In the genomic region with DNA sequence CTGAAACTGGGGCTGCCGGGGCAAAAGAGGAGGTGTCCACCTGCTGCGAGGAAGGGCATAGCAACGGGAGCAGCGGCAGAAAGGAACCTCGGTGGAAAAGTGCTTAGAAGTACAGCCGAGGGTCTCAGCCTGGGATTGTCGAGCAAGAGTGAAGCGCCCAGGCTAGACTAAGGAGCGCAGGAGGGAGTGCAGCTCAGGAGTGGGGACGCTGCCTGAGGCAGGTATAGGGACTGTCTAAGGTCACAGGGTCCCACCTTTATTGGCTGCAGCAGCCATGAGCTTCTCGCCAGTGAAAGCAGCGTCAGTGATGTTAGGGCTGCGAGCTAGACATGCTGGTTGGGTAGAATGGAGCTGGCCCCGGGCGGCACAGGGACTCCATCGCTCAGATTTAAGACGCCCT, we compare ENCODE assay signal across 10 mouse cellular contexts. TPM values are rescaled to one million over a fixed set of nuclear protein-coding genes. Genes with fewer than 3 reads are reported as not detected.
DNase-seq lines count a peak whose midpoint lies in the region; ATAC-seq and TF ChIP-seq lines count a peak whose summit lies in the region.
"Had no signal": no experiment of that assay in that cellular context is flagged by ENCODE, and none has a peak within 500 bp of the region (broad histone marks: within the 10 kb centered on the region; RNA-seq: fewer than 3 reads in every experiment).

No protein-coding gene starts in this region.

- H3K36me3 ChIP-seq in embryonic facial prominence, embryonic 15.5 days = no peaks in the 10 kb centered on the region
- H3K36me3 ChIP-seq in limb, embryonic 10.5 days = no peaks in the 10 kb centered on the region
- H3K36me3 ChIP-seq in neural tube, embryonic 14.5 days (ENCODE audit: control insufficient read depth, insufficient read depth, low read length) = no peaks in the 10 kb centered on the region

- 3% methylated on average over 17 of the region's 17 CpGs for WGBS in embryonic facial prominence, embryonic 15.5 days
- 2% methylated on average over 17 of the region's 17 CpGs for WGBS in limb, embryonic 10.5 days
- WGBS in neural tube, embryonic 14.5 days = 2% methylated on average over 17 of the region's 17 CpGs

- peak overlapping the region; percentile 71 for H3K4me3 ChIP-seq in layer of hippocampus, adult 2 months
- H3K4me3 ChIP-seq in embryonic facial prominence, embryonic 15.5 days (replicated peaks) = peak overlapping the region; percentile 43
- peak overlapping the region; percentile 61 for H3K4me3 ChIP-seq in limb, embryonic 10.5 days
- peak overlapping the region; percentile 35 for H3K4me3 ChIP-seq in neural tube, embryonic 14.5 days (ENCODE audit: low read depth, low read length)

- no peak for TF ChIP-seq CTCF in layer of hippocampus, adult 2 months (conservative IDR thresholded peaks at IDR 0.05)

- peaks cover 28% of the 10 kb centered on the region for H3K4me1 ChIP-seq in embryonic facial prominence, embryonic 15.5 days
- H3K4me1 ChIP-seq in limb, embryonic 10.5 days = peaks cover 37% of the 10 kb centered on the region
- peaks cover 13% of the 10 kb centered on the region; the same call in 1 of the 2 replicates for H3K4me1 ChIP-seq in neural tube, embryonic 14.5 days (ENCODE audit: control insufficient read depth, insufficient read depth, low read length)

- no peak for DNase-seq in layer of hippocampus, adult 2 months (ENCODE audit: low spot score in 2 of 2)
- DNase-seq in layer of hippocampus, postnatal 25 days (ENCODE audit: extremely low spot score in 1 of 2, low spot score in 1 of 2) = no peak
- DNase-seq in limb, embryonic 10.5 days (ENCODE audit: low spot score) = no peak
- DNase-seq in yolk sac, embryonic 10.5 days (ENCODE audit: low spot score) = no peak
- no peak for DNase-seq in retina, embryonic 14.5 days (ENCODE audit: low spot score)
- DNase-seq in kidney, postnatal 25 days = no peak
- DNase-seq: adrenal gland, adult 2 months; kidney, adult 9 months had no signal

- H3K4me2 ChIP-seq in embryonic facial prominence, embryonic 15.5 days (replicated peaks) = peak overlapping the region; percentile 75
- H3K4me2 ChIP-seq in neural tube, embryonic 14.5 days (ENCODE audit: low read depth, low read length) = peak overlapping the region; percentile 70

- peak overlapping the region; percentile 83 for H3K27ac ChIP-seq in layer of hippocampus, adult 2 months
- no peak overlapping the region for H3K27ac ChIP-seq in embryonic facial prominence, embryonic 15.5 days (replicated peaks)
- no peak overlapping the region for H3K27ac ChIP-seq in limb, embryonic 10.5 days
- no peak overlapping the region for H3K27ac ChIP-seq in neural tube, embryonic 14.5 days (ENCODE audit: low read depth, low read length)

- ATAC-seq in embryonic facial prominence, embryonic 15.5 days (ENCODE audit: insufficient number of reproducible peaks, low FRiP score, low TSS enrichment, low read depth) = no peak
- no peak for ATAC-seq in neural tube, embryonic 14.5 days (ENCODE audit: low read depth)

- peaks cover 44% of the 10 kb centered on the region for H3K27me3 ChIP-seq in embryonic facial prominence, embryonic 15.5 days
- H3K27me3 ChIP-seq in limb, embryonic 10.5 days (ENCODE audit: low read depth, poor library complexity, severe bottlenecking) = peaks cover 67% of the 10 kb centered on the region
- peaks cover 34% of the 10 kb centered on the region for H3K27me3 ChIP-seq in neural tube, embryonic 14.5 days (ENCODE audit: control insufficient read depth, insufficient read depth, low read length)

- H3K9ac ChIP-seq in embryonic facial prominence, embryonic 15.5 days = 0 out of 2 replicates have a peak overlapping the region, but pooled peaks have one; percentile 15
- H3K9ac ChIP-seq in neural tube, embryonic 14.5 days (replicated peaks; ENCODE audit: low read depth, low read length) = peak overlapping the region; percentile 50; the same call in 1 of the 2 replicates

- no peaks in the 10 kb centered on the region for H3K9me3 ChIP-seq in embryonic facial prominence, embryonic 15.5 days (replicated peaks)
- no peaks in the 10 kb centered on the region for H3K9me3 ChIP-seq in limb, embryonic 10.5 days (replicated peaks)
- H3K9me3 ChIP-seq in neural tube, embryonic 14.5 days (ENCODE audit: control insufficient read depth, low read length) = no peaks in the 10 kb centered on the region

RNA-seq across cellular contexts. Expression of gene Cpne7, which starts 0.6 kb away (rescaled TPM):
- total RNA-seq in layer of hippocampus, adult 2 months (2021) = 100 to 1,000 TPM; 257 to 313 TPM
- total RNA-seq in layer of hippocampus, postnatal 25 days (2021) = 100 to 1,000 TPM; 273 to 300 TPM
- 6.5 and 6.9 TPM in 2 replicates for polyA plus RNA-seq in embryonic facial prominence, embryonic 15.5 days (2015; fragmentation: Nextera tagmentation; extraction: Ambion mirVana)
- polyA plus RNA-seq in limb, embryonic 10.5 days (2016; fragmentation: Nextera tagmentation; extraction: Ambion mirVana) = 1.2 TPM in 2 replicates
- polyA plus RNA-seq in neural tube, embryonic 14.5 days (2014; fragmentation: Nextera tagmentation; extraction: Ambion mirVana) = 1.5 and 1.8 TPM in 2 replicates

RNA-seq across cellular contexts. Expression of gene Rpl13, which starts 15.6 kb away (rescaled TPM):
- 100 to 1,000 TPM; 418 to 466 TPM for total RNA-seq in layer of hippocampus, adult 2 months (2021)
- total RNA-seq in layer of hippocampus, postnatal 25 days (2021) = 100 to 1,000 TPM; 378 to 449 TPM
- polyA plus RNA-seq in embryonic facial prominence, embryonic 15.5 days (2015; fragmentation: Nextera tagmentation; extraction: Ambion mirVana) = 1,311 and 1,540 TPM in 2 replicates
- polyA plus RNA-seq in limb, embryonic 10.5 days (2016; fragmentation: Nextera tagmentation; extraction: Ambion mirVana) = 1,397 and 1,583 TPM in 2 replicates
- 775 and 913 TPM in 2 replicates for polyA plus RNA-seq in neural tube, embryonic 14.5 days (2014; fragmentation: Nextera tagmentation; extraction: Ambion mirVana)

RNA-seq across cellular contexts. Expression of gene Sult5a1, which starts 40.4 kb away (rescaled TPM):
- total RNA-seq in layer of hippocampus, adult 2 months (2021) = 1 to 10 TPM; 2.0 to 2.8 TPM
- 1 to 10 TPM; 2.0 to 2.5 TPM for total RNA-seq in layer of hippocampus, postnatal 25 days (2021)
- 47.8 and 50.7 TPM in 2 replicates for polyA plus RNA-seq in embryonic facial prominence, embryonic 15.5 days (2015; fragmentation: Nextera tagmentation; extraction: Ambion mirVana)
- 4.6 and 5.2 TPM in 2 replicates for polyA plus RNA-seq in limb, embryonic 10.5 days (2016; fragmentation: Nextera tagmentation; extraction: Ambion mirVana)
- polyA plus RNA-seq in neural tube, embryonic 14.5 days (2014; fragmentation: Nextera tagmentation; extraction: Ambion mirVana) = 0.80 and 1.9 TPM in 2 replicates

RNA-seq across cellular contexts. Expression of gene Spg7, which starts 55.0 kb away (rescaled TPM):
- total RNA-seq in layer of hippocampus, adult 2 months (2021) = 10 to 100 TPM; 63.4 to 66.3 TPM
- 10 to 100 TPM; 54.5 to 72.1 TPM for total RNA-seq in layer of hippocampus, postnatal 25 days (2021)
- polyA plus RNA-seq in embryonic facial prominence, embryonic 15.5 days (2015; fragmentation: Nextera tagmentation; extraction: Ambion mirVana) = 40.8 and 41.5 TPM in 2 replicates
- 57.8 and 60.5 TPM in 2 replicates for polyA plus RNA-seq in limb, embryonic 10.5 days (2016; fragmentation: Nextera tagmentation; extraction: Ambion mirVana)
- 43.4 and 49.1 TPM in 2 replicates for polyA plus RNA-seq in neural tube, embryonic 14.5 days (2014; fragmentation: Nextera tagmentation; extraction: Ambion mirVana)
